Mouse (Mus musculus): ENCODE data around the gene Iqgap3. TPM values are rescaled to one million over a fixed set of nuclear protein-coding genes. Genes with fewer than 3 reads are reported as not detected.

The Iqgap3 gene
- polyA plus RNA-seq, 1 experiment = 0.11 TPM

GRCm38 (mm10) chr3:88140178-88140902 is 58.6 kb downstream of the Iqgap3 start:
- peak overlapping the region; percentile 86 for H3K4me3 ChIP-seq (replicated peaks; ENCODE audit: insufficient read depth, low read depth, low read length)
- TF ChIP-seq CTCF (IDR thresholded peaks at IDR 0.05; ENCODE audit: borderline replicate concordance, insufficient read depth, low read depth, low read length) = no peak
- TF ChIP-seq POLR2A (IDR thresholded peaks at IDR 0.05; ENCODE audit: borderline replicate concordance, insufficient read depth, low read length) = no peak
- 8% methylated on average over 11 of the region's 11 CpGs for WGBS
- H3K27ac ChIP-seq (ENCODE audit: insufficient read depth, low read length) = peak overlapping the region; percentile 91
- H3K4me1 ChIP-seq (ENCODE audit: control insufficient read depth, insufficient read depth, low read length) = peaks cover 3% of the 10 kb centered on the region
- peak; percentile 65 to 75 for DNase-seq
- H3K27me3 ChIP-seq (ENCODE audit: control insufficient read depth, insufficient read depth, low read length) = no peaks in the 10 kb centered on the region

GRCm38 (mm10) chr3:88140903-88141430 is 59.2 kb downstream of the Iqgap3 start:
- peaks cover 7% of the 10 kb centered on the region for H3K4me1 ChIP-seq (ENCODE audit: control insufficient read depth, insufficient read depth, low read length)
- 46% methylated on average over 6 of the region's 6 CpGs for WGBS
- TF ChIP-seq CTCF (IDR thresholded peaks at IDR 0.05; ENCODE audit: borderline replicate concordance, insufficient read depth, low read depth, low read length) (no peak), POLR2A (IDR thresholded peaks at IDR 0.05; ENCODE audit: borderline replicate concordance, insufficient read depth, low read length) (no peak)
- H3K27me3 ChIP-seq (ENCODE audit: control insufficient read depth, insufficient read depth, low read length) = no peaks in the 10 kb centered on the region
- H3K27ac ChIP-seq (ENCODE audit: insufficient read depth, low read length) = peak overlapping the region; percentile 91
- H3K4me3 ChIP-seq (replicated peaks; ENCODE audit: insufficient read depth, low read depth, low read length) = no peak overlapping the region
- DNase-seq = peak in 1 of 2 experiments; percentile 31

GRCm38 (mm10) chr3:88141439-88141786 is 59.6 kb downstream of the Iqgap3 start:
- TF ChIP-seq POLR2A (IDR thresholded peaks at IDR 0.05; ENCODE audit: borderline replicate concordance, insufficient read depth, low read length) (no peak), CTCF (IDR thresholded peaks at IDR 0.05; ENCODE audit: borderline replicate concordance, insufficient read depth, low read depth, low read length) (no peak)
- Histone ChIP-seq H3K27ac (ENCODE audit: insufficient read depth, low read length) (peak overlapping the region; percentile 91), H3K4me1 (ENCODE audit: control insufficient read depth, insufficient read depth, low read length) (peaks cover 10% of the 10 kb centered on the region), H3K4me3 (replicated peaks; ENCODE audit: insufficient read depth, low read depth, low read length) (peak overlapping the region; percentile 88), H3K27me3 (ENCODE audit: control insufficient read depth, insufficient read depth, low read length) (no peaks in the 10 kb centered on the region)
- no peak for DNase-seq
- WGBS = 13% methylated on average over 9 of the region's 9 CpGs

DNA sequence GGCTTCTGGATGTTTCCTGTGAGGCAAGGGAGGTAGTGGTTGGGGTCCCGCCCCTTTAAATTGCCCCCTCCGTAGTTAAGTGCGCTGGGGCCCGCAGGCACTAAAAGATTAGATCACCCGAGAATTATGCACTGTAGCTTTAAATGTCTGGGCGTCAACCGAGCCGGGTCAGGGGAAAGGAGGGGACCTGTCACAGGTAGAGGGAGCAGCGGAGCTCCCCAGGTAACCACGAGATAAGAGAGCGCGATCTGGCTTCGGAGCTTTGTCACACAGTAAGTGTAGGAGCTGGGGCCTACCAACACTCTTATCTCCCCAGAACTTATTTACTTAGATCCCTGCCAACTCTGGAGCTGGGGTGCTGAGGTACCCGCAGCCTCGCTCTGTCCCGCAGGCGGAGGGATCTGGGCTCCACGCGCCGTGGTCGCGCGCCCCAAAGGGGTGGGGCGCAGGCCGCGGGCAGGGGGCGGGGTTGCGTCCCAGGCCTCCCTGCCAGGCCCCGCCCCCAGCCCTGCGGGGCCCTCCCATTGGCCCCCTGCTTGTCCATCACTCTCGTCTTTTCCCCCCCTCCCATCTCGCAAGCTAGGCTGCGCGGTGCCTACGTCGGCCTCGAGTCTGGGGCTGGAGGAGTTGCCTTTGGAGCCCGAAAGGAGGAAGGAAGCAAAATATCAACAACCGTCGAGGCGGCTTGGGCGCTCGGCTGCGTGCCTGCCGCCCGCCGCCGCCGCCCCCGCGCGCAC is 60.2 kb downstream of the Iqgap3 start, which contains the start of gene Mef2d:
Gene Mef2d (plus strand): TSS at position 586 of the 737 bp plus-strand sequence.
- WGBS = under 1% methylated on average over 50 of the region's 52 CpGs
- Histone ChIP-seq H3K27me3 (ENCODE audit: control insufficient read depth, insufficient read depth, low read length) (no peaks in the 10 kb centered on the region), H3K4me3 (replicated peaks; ENCODE audit: insufficient read depth, low read depth, low read length) (peak within 1 kb of the TSS; percentile 92), H3K27ac (ENCODE audit: insufficient read depth, low read length) (peak within 1 kb of the TSS; percentile 96), H3K4me1 (ENCODE audit: control insufficient read depth, insufficient read depth, low read length) (peaks cover 15% of the 10 kb centered on the region)
- peak; percentile 37; the same call in 1 of the 2 replicates for TF ChIP-seq CTCF (IDR thresholded peaks at IDR 0.05; ENCODE audit: borderline replicate concordance, insufficient read depth, low read depth, low read length)
- TF ChIP-seq POLR2A (IDR thresholded peaks at IDR 0.05; ENCODE audit: borderline replicate concordance, insufficient read depth, low read length) = peak; percentile 79
- DNase-seq = peak; percentile 93 to 97

- Histone ChIP-seq H3K4me1 (ENCODE audit: control insufficient read depth, insufficient read depth, low read length) (peaks cover 21% of the 10 kb centered on the region), H3K4me3 (replicated peaks; ENCODE audit: insufficient read depth, low read depth, low read length) (peak overlapping the region; percentile 92), H3K27me3 (ENCODE audit: control insufficient read depth, insufficient read depth, low read length) (no peaks in the 10 kb centered on the region), H3K27ac (ENCODE audit: insufficient read depth, low read length) (peak overlapping the region; percentile 96)
- DNase-seq = no peak
- WGBS = under 1% methylated on average over 57 of the region's 57 CpGs
- TF ChIP-seq CTCF (IDR thresholded peaks at IDR 0.05; ENCODE audit: borderline replicate concordance, insufficient read depth, low read depth, low read length) (no peak), POLR2A (IDR thresholded peaks at IDR 0.05; ENCODE audit: borderline replicate concordance, insufficient read depth, low read length) (no peak)
Measured at GRCm38 (mm10) chr3:88142546-88142915, 60.8 kb downstream of the Iqgap3 start.

DNA sequence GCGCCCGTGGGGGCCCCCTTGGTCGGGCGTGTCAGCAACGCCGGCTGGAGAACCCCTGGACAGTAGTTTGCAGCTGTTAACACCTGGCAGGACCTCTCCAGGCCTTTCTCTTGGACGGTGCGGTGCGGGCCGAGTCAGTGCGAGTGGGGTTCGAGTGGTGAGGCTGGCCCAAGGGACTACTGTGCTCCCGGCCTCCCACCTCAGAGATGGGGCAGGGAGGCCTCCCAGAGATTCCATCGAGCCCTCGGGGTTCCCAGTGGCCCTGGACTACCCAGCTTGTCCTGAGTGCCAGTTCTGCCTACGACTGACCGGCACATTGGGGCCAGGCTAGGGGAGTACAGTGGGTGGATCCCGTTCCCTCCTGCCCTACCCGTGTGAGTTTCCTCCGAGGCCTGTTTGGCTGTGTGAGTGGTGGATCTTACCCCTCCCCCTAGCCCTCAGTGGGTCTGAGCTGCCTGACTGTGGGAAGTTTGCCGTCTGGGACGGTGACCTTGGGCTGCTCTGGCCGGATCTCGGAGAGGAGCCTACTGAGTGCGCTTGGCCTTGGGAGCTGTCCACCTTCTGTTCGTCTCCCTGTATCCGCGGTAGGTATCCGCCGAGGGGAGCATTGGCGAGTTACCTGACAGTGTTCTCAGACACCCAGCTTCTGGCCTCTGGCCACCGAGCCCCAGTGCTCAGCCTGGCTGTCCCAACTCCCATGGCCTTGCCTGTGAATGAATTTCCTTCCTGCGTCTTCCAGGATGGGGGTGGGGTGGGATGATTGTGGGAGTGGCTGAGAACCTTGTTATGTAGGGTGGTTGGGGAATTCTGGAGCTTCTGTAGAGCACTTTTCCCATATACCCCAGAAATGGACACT is 61.4 kb downstream of the Iqgap3 start:
- under 1% methylated on average over 33 of the region's 33 CpGs for WGBS
- peak overlapping the region; percentile 92 for H3K4me3 ChIP-seq (replicated peaks; ENCODE audit: insufficient read depth, low read depth, low read length)
- no peak for TF ChIP-seq CTCF (IDR thresholded peaks at IDR 0.05; ENCODE audit: borderline replicate concordance, insufficient read depth, low read depth, low read length)
- TF ChIP-seq POLR2A (IDR thresholded peaks at IDR 0.05; ENCODE audit: borderline replicate concordance, insufficient read depth, low read length) = 0 out of 2 replicates have a peak, but pooled peaks have one; percentile 20
- no peaks in the 10 kb centered on the region for H3K27me3 ChIP-seq (ENCODE audit: control insufficient read depth, insufficient read depth, low read length)
- peak overlapping the region; percentile 96 for H3K27ac ChIP-seq (ENCODE audit: insufficient read depth, low read length)
- DNase-seq = peak; percentile 74 to 78
- H3K4me1 ChIP-seq (ENCODE audit: control insufficient read depth, insufficient read depth, low read length) = peaks cover 26% of the 10 kb centered on the region

GRCm38 (mm10) chr3:88143961-88144486 is 62.3 kb downstream of the Iqgap3 start:
- whole genome bisulfite sequencing = 2% methylated on average over 5 of the region's 5 CpGs
- peak; percentile 79 to 83 for DNase-seq
- TF ChIP-seq CTCF (IDR thresholded peaks at IDR 0.05; ENCODE audit: borderline replicate concordance, insufficient read depth, low read depth, low read length) = no peak
- TF ChIP-seq POLR2A (IDR thresholded peaks at IDR 0.05; ENCODE audit: borderline replicate concordance, insufficient read depth, low read length) = no peak
- Histone ChIP-seq H3K4me1 (ENCODE audit: control insufficient read depth, insufficient read depth, low read length) (peaks cover 35% of the 10 kb centered on the region), H3K4me3 (replicated peaks; ENCODE audit: insufficient read depth, low read depth, low read length) (peak overlapping the region; percentile 92), H3K27ac (ENCODE audit: insufficient read depth, low read length) (peak overlapping the region; percentile 96), H3K27me3 (ENCODE audit: control insufficient read depth, insufficient read depth, low read length) (no peaks in the 10 kb centered on the region)

All from cerebellum, adult 2 months (tissue).